Mouse (Mus musculus): ENCODE results near the gene Desi2.

DNA sequence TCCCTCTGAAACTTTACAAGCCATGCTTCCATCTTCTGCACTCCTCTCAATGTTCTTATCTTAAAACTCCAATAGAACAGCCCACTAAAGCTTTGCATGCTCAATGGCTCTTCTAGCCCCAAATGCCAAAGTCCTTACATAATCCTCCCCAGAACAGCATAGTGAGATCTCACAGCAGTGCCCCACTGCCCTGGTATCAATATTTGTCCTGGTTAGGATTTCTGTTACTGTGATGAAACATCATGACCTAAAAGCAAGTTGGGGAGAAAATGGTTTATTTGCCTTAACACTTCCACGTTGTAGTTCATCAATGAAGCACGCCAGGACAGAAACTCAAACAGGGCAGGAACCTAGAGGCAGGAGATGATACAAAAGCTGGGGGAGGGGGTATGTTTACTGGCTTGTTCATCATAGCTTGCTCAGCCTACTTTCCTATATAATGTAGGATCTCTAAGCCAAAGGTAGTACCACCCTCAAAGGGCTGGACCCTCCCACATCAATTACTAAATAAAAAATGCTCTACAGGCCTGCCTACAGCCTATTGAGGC is 48.8 kb downstream of the Desi2 start:
- TF ChIP-seq CTCF (IDR thresholded peaks at IDR 0.05; ENCODE audit: low read depth) (no peak), EP300 (IDR thresholded peaks at IDR 0.05; ENCODE audit: low read depth) (no peak)

All from liver, embryonic 14.5 days (tissue).